In the genomic region with DNA sequence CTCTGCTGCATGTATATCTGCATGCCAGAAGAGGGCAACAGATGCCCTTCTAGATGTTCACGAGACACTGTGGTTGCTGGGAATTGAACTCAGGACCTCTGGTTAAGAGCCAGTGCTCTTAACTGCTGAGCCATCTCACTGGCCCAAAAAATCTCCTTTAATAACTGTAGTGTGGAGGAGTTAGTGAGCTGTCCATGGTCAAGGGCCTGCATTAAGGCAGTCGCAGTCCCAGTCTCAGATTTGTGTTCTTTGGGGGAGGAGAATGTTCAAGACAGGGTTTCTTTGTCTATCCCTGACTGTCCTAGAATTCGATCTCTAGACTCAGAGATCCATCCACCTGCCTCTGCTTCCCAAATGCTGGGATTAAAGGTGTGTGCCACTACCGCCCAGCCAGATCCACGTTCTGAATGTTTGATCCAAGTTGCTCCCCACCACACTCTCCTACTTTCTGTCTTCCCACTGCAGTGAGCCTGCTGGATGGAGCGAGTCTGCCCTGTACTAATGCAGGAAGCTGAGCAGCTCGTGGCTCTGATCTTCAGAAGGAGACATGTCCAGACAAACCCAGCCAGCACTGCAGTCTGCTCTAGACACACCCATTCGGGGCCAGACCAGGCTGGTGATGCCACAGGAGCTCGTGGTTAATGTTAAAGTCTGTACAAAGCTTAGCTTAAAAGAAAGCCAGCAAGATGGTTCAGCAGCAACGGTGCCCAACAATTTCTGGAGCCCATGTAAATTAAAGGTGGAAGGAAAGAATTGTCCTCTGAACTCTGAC, we compare ENCODE assay signal across 19 mouse cellular contexts. TPM values are rescaled to one million over a fixed set of nuclear protein-coding genes. Genes with fewer than 3 reads are reported as not detected.
DNase-seq lines count a peak whose midpoint lies in the region; ATAC-seq lines count a peak whose summit lies in the region.
"Had no signal": no experiment of that assay in that cellular context is flagged by ENCODE, and none has a peak within 500 bp of the region (broad histone marks: within the 10 kb centered on the region; RNA-seq: fewer than 3 reads in every experiment).

No protein-coding gene starts in this region.

- no peak overlapping the region for H3K27ac ChIP-seq in embryonic facial prominence, embryonic 13.5 days
- H3K27ac ChIP-seq in embryonic facial prominence, embryonic 10.5 days (replicated peaks): no peak overlapping the region
- H3K27ac ChIP-seq in embryonic facial prominence, embryonic 14.5 days (replicated peaks; ENCODE audit: low read depth, low read length): no peak overlapping the region
- no peak overlapping the region for H3K27ac ChIP-seq in forebrain, embryonic 16.5 days (ENCODE audit: low read length)
- H3K27ac ChIP-seq: forebrain, embryonic 10.5 days; gastrocnemius, adult 2 months; hindbrain, embryonic 13.5 days; kidney, embryonic 15.5 days; limb, embryonic 13.5 days; liver, embryonic 14.5 days; midbrain, embryonic 13.5 days; neural tube, embryonic 15.5 days had no signal

- WGBS in embryonic facial prominence, embryonic 13.5 days: 68% methylated on average over 10 of the region's 10 CpGs
- 76% methylated on average over 10 of the region's 10 CpGs for WGBS in embryonic facial prominence, embryonic 10.5 days
- WGBS in embryonic facial prominence, embryonic 14.5 days: 72% methylated on average over 10 of the region's 10 CpGs
- WGBS in forebrain, embryonic 16.5 days: 84% methylated on average over 10 of the region's 10 CpGs

- no peak overlapping the region for H3K4me3 ChIP-seq in embryonic facial prominence, embryonic 13.5 days
- H3K4me3 ChIP-seq in embryonic facial prominence, embryonic 10.5 days: no peak overlapping the region
- H3K4me3 ChIP-seq in embryonic facial prominence, embryonic 14.5 days (ENCODE audit: low read depth, low read length): no peak overlapping the region
- H3K4me3 ChIP-seq in forebrain, embryonic 16.5 days (replicated peaks; ENCODE audit: low read length): no peak overlapping the region
- H3K4me3 ChIP-seq: forebrain, embryonic 10.5 days; gastrocnemius, adult 2 months; hindbrain, embryonic 13.5 days; kidney, embryonic 15.5 days; limb, embryonic 13.5 days; midbrain, embryonic 13.5 days; neural tube, embryonic 15.5 days had no signal

- H3K4me2 ChIP-seq in embryonic facial prominence, embryonic 13.5 days: no peak overlapping the region
- H3K4me2 ChIP-seq in embryonic facial prominence, embryonic 14.5 days (ENCODE audit: low read depth, low read length): no peak overlapping the region
- H3K4me2 ChIP-seq in forebrain, embryonic 16.5 days (ENCODE audit: low read length): no peak overlapping the region
- H3K4me2 ChIP-seq: heart, embryonic 11.5 days; hindbrain, embryonic 13.5 days; kidney, embryonic 15.5 days; limb, embryonic 13.5 days; midbrain, embryonic 13.5 days; neural tube, embryonic 15.5 days had no signal

- no peak overlapping the region for H3K9ac ChIP-seq in embryonic facial prominence, embryonic 13.5 days
- H3K9ac ChIP-seq in embryonic facial prominence, embryonic 14.5 days (ENCODE audit: low read depth, low read length): no peak overlapping the region
- no peak overlapping the region for H3K9ac ChIP-seq in forebrain, embryonic 16.5 days (replicated peaks; ENCODE audit: low read depth, low read length)
- H3K9ac ChIP-seq: hindbrain, embryonic 13.5 days; kidney, embryonic 15.5 days; limb, embryonic 13.5 days; liver, embryonic 14.5 days; midbrain, embryonic 13.5 days; neural tube, embryonic 15.5 days had no signal

- H3K36me3 ChIP-seq in embryonic facial prominence, embryonic 13.5 days: no peaks in the 10 kb centered on the region
- no peaks in the 10 kb centered on the region for H3K36me3 ChIP-seq in embryonic facial prominence, embryonic 10.5 days (replicated peaks)
- no peaks in the 10 kb centered on the region for H3K36me3 ChIP-seq in embryonic facial prominence, embryonic 14.5 days (ENCODE audit: control insufficient read depth, insufficient read depth, low read length)
- H3K36me3 ChIP-seq in forebrain, embryonic 16.5 days (ENCODE audit: control insufficient read depth, insufficient read depth): no peaks in the 10 kb centered on the region
- H3K36me3 ChIP-seq: forebrain, embryonic 10.5 days; hindbrain, embryonic 13.5 days; kidney, embryonic 15.5 days; limb, embryonic 13.5 days; midbrain, embryonic 13.5 days; neural tube, embryonic 15.5 days had no signal

- ATAC-seq in embryonic facial prominence, embryonic 13.5 days (ENCODE audit: insufficient number of reproducible peaks, insufficient read depth, low FRiP score, low TSS enrichment, low read depth): peak; percentile 26; the same call in 1 of the 2 replicates
- ATAC-seq in embryonic facial prominence, embryonic 14.5 days (ENCODE audit: low read depth): peak; percentile 68; the same call in 1 of the 2 replicates
- ATAC-seq in forebrain, embryonic 16.5 days: no peak
- ATAC-seq in cerebellum, adult (ENCODE audit: insufficient number of reproducible peaks, low FRiP score, low TSS enrichment): no peak
- ATAC-seq: midbrain, embryonic 13.5 days had no signal

- peaks cover 10% of the 10 kb centered on the region; the same call in 1 of the 2 replicates for H3K4me1 ChIP-seq in embryonic facial prominence, embryonic 13.5 days
- 0 out of 2 replicates have a peak, but pooled peaks cover 5% of the 10 kb centered on the region for H3K4me1 ChIP-seq in embryonic facial prominence, embryonic 10.5 days
- H3K4me1 ChIP-seq in embryonic facial prominence, embryonic 14.5 days (ENCODE audit: control insufficient read depth, insufficient read depth, low read length): no peaks in the 10 kb centered on the region
- no peaks in the 10 kb centered on the region for H3K4me1 ChIP-seq in forebrain, embryonic 16.5 days (replicated peaks; ENCODE audit: control insufficient read depth, insufficient read depth, low read length)
- H3K4me1 ChIP-seq: forebrain, embryonic 10.5 days; hindbrain, embryonic 13.5 days; limb, embryonic 13.5 days; midbrain, embryonic 13.5 days; neural tube, embryonic 15.5 days had no signal

- no peaks in the 10 kb centered on the region for H3K9me3 ChIP-seq in embryonic facial prominence, embryonic 13.5 days
- no peaks in the 10 kb centered on the region for H3K9me3 ChIP-seq in embryonic facial prominence, embryonic 10.5 days
- no peaks in the 10 kb centered on the region for H3K9me3 ChIP-seq in embryonic facial prominence, embryonic 14.5 days (ENCODE audit: control insufficient read depth, low read length)
- H3K9me3 ChIP-seq in forebrain, embryonic 16.5 days (ENCODE audit: control insufficient read depth, low read length): no peaks in the 10 kb centered on the region
- H3K9me3 ChIP-seq: forebrain, embryonic 10.5 days; hindbrain, embryonic 13.5 days; kidney, embryonic 15.5 days; limb, embryonic 13.5 days; midbrain, embryonic 13.5 days; neural tube, embryonic 15.5 days had no signal

- DNase-seq in embryonic facial prominence, embryonic 10.5 days (ENCODE audit: low spot score): no peak
- peak; percentile 46 to 66 for DNase-seq in urinary bladder, postnatal 36 days (ENCODE audit: low spot score in 2 of 2)
- no peak for DNase-seq in urinary bladder, adult 2 months (ENCODE audit: low spot score)
- peak; percentile 76 for DNase-seq in embryonic facial prominence, embryonic 14.5 days (ENCODE audit: low spot score)
- DNase-seq in lung, postnatal 36 days: no peak
- DNase-seq: cerebellum, adult 9-11 months; gastrocnemius, adult 2 months; heart, postnatal 10 days had no signal

- H3K27me3 ChIP-seq in embryonic facial prominence, embryonic 13.5 days: no peaks in the 10 kb centered on the region
- 0 out of 2 replicates have a peak, but pooled peaks cover 3% of the 10 kb centered on the region for H3K27me3 ChIP-seq in embryonic facial prominence, embryonic 10.5 days (replicated peaks; ENCODE audit: low read depth, poor library complexity, severe bottlenecking)
- no peaks in the 10 kb centered on the region for H3K27me3 ChIP-seq in embryonic facial prominence, embryonic 14.5 days (replicated peaks; ENCODE audit: control insufficient read depth, insufficient read depth, low read length)
- no peaks in the 10 kb centered on the region for H3K27me3 ChIP-seq in forebrain, embryonic 16.5 days (replicated peaks; ENCODE audit: control insufficient read depth, insufficient read depth, low read length)
- H3K27me3 ChIP-seq: hindbrain, embryonic 13.5 days; limb, embryonic 13.5 days; midbrain, embryonic 13.5 days; neural tube, embryonic 15.5 days had no signal

RNA-seq across cellular contexts. Expression of a gene that starts 17.5 kb away (rescaled TPM):
- polyA plus RNA-seq in embryonic facial prominence, embryonic 13.5 days (2015; fragmentation: Nextera tagmentation; extraction: Ambion mirVana): 9.9 and 11.1 TPM in 2 replicates
- polyA plus RNA-seq in embryonic facial prominence, embryonic 10.5 days (2016; fragmentation: Nextera tagmentation; extraction: Ambion mirVana): 7.3 and 8.2 TPM in 2 replicates
- 11.9 and 16.0 TPM in 2 replicates for polyA plus RNA-seq in urinary bladder, adult 2 months (2012; rRNA removed)
- 9.4 and 9.8 TPM in 2 replicates for polyA plus RNA-seq in embryonic facial prominence, embryonic 14.5 days (2014; fragmentation: Nextera tagmentation; extraction: Ambion mirVana)
- 3.8 and 4.4 TPM in 2 replicates for polyA plus RNA-seq in forebrain, embryonic 16.5 days (2015; fragmentation: Nextera tagmentation; extraction: Ambion mirVana)

RNA-seq across cellular contexts. Expression of a gene that starts 48.9 kb away (rescaled TPM):
- 12.7 and 12.8 TPM in 2 replicates for polyA plus RNA-seq in embryonic facial prominence, embryonic 13.5 days (2015; fragmentation: Nextera tagmentation; extraction: Ambion mirVana)
- 16.5 and 16.6 TPM in 2 replicates for polyA plus RNA-seq in embryonic facial prominence, embryonic 10.5 days (2016; fragmentation: Nextera tagmentation; extraction: Ambion mirVana)
- 33.6 and 38.6 TPM in 2 replicates for polyA plus RNA-seq in urinary bladder, adult 2 months (2012; rRNA removed)
- 18.8 and 22.5 TPM in 2 replicates for polyA plus RNA-seq in embryonic facial prominence, embryonic 14.5 days (2014; fragmentation: Nextera tagmentation; extraction: Ambion mirVana)
- 13.2 and 15.1 TPM in 2 replicates for polyA plus RNA-seq in forebrain, embryonic 16.5 days (2015; fragmentation: Nextera tagmentation; extraction: Ambion mirVana)

Comparison
In these comparisons a context has a peak if more than half of its experiments do, and no peak if none do; other contexts are left out.
1. DNase-seq: peak in urinary bladder, postnatal 36 days (2 of 2) and embryonic facial prominence, embryonic 14.5 days (single experiment); none in embryonic facial prominence, embryonic 10.5 days (single experiment), urinary bladder, adult 2 months (single experiment) and lung, postnatal 36 days (single experiment).
2. ATAC-seq: peak in embryonic facial prominence, embryonic 13.5 days (single experiment) and embryonic facial prominence, embryonic 14.5 days (single experiment); none in forebrain, embryonic 16.5 days (single experiment) and cerebellum, adult (single experiment).